Mouse (Mus musculus): ENCODE results near the gene Gm21981.

Gm21981 gene

GRCm38 (mm10) chr17:47702548-47703345 lies 8.5 kb upstream of the Gm21981 start:
- DNase-seq (ENCODE audit: low spot score in 2 of 2): no peak

DNA sequence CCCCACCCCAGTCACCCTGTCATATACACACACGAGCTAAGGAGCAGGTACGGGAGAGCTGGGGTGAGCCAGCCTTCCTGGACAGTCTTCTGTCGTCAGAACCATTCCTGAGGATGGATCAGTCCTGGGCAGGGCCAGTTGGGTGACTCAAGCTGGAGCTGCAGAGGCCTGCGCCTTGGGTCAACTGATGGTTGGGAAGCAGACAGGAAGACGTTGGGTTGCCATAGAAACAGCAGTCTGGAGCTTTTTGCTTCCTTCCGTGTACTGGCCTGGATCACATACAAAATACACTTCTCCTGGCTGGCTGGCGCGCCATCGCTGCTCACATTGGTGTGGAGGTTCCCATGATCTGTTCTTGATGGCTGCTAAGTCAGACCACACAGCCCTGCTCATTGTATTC lies 7.5 kb upstream of the Gm21981 start:
- DNase-seq (ENCODE audit: low spot score in 2 of 2): no peak

GRCm38 (mm10) chr17:47699055-47699454 lies 4.8 kb upstream of the Gm21981 start:
- no peak for DNase-seq (ENCODE audit: low spot score in 2 of 2)

GRCm38 (mm10) chr17:47698156-47698555 lies 3.9 kb upstream of the Gm21981 start:
- no peak for DNase-seq (ENCODE audit: low spot score in 2 of 2)

DNA sequence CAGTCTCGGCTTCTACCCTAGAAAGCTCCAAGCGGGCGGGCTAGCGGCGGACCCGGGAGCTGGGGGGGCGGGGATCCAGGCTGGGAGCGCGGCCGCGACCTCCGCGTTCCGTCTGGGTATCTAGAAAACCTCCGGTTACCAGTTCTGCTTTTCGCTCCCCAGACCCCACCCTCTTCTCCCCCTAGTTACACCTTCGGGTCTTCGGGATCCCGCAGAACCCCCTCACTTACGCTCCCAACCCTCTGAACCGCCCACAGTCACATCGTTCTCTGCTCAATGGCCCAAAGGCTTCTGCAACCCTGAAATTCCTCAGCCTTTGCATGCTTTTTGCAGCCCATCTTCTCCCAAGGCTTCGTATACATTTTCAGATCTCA lies 1.1 kb upstream of the Gm21981 start:
- DNase-seq (ENCODE audit: low spot score in 2 of 2): no peak

- DNase-seq (ENCODE audit: low spot score in 2 of 2): peak; percentile 90 to 97
Measured at GRCm38 (mm10) chr17:47694503-47695336, 465 bp upstream of the Gm21981 start, which contains the start of gene Prickle4. Gene Prickle4 (minus strand): TSS chr17:47694736.

GRCm38 (mm10) chr17:47693671-47694441 lies 399 bp downstream of the Gm21981 start:
- no peak for DNase-seq (ENCODE audit: low spot score in 2 of 2)

DNA sequence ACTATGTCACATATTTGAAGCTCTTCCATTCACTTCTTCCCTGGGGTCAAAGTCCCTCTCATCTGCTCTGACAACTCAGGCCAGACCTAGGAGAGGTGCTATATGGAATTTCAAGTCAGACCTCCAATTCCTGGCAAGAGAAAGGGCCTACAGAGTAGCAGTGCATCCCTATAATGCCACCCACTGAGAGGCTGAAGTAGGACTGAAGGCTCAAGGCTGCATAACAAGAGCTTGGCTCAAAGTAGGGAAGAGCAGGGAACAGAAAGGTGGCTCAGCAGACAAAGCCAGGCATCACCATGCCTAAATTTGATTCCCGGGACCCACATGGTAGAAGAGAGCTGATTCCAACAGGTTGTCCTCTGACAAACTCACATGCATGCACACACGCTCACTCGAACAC lies 2.6 kb downstream of the Gm21981 start:
- DNase-seq (ENCODE audit: low spot score in 2 of 2): no peak

GRCm38 (mm10) chr17:47689894-47690293 lies 4.4 kb downstream of the Gm21981 start:
- DNase-seq (ENCODE audit: low spot score in 2 of 2): no peak

DNA sequence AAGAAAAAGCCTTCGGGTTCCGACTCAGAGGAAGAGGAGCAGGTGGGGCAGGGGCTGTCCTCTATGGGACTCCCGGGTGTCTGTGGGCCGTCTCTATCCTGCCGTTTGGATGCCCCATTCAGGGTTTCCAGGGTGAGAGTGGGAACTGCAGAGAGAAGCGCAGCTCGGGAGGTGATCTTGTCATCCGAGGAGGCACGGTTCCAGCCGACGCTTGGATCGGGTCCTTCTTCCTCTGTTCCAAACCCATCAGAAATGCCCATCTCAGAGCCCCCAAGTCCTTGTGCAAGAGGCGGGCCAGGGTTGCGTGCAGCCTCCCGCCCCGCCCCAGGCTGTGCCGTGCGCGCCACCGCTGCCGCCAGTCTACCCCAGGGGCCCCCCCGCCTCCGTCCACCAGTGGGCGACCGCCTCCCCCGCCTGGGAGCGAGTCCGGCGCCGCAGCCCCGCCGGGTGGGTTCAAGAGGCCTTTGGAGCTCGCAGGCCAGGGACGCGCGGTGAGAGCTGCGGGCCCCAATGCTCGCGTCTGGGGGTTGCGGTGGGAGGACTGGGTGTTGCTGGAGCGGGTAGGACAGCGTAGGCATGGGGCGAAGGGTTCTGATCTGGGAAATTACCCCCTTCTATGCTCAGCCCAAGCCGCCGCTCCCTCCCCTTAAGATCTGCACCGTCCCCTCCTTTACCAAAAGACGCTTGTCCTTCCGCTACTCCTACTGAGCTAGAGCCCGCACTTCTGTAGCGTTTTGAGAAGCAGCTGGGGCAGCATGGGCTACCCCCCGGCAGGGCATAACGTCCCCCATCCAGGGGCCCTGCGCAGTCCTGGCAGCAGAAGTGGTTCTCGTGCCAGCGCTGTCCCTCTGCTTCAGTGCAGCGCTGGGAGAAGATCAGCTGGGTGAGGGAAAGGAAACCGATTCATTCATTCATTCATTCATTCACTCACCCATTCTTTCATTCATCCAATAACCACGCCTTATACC lies 5.4 kb downstream of the Gm21981 start, which contains the start of gene Frs3:
TSS of gene Frs3 (plus strand) at position 423 of the 968 bp plus-strand sequence.
- DNase-seq (ENCODE audit: low spot score in 2 of 2): peak in 1 of 2 experiments; percentile 65

GRCm38 (mm10) chr17:47688344-47688607 lies 6.0 kb downstream of the Gm21981 start, which contains the start of gene Tomm6:
Gene Tomm6 (minus strand): TSS chr17:47688386.
- no peak for DNase-seq (ENCODE audit: low spot score in 2 of 2)

DNA sequence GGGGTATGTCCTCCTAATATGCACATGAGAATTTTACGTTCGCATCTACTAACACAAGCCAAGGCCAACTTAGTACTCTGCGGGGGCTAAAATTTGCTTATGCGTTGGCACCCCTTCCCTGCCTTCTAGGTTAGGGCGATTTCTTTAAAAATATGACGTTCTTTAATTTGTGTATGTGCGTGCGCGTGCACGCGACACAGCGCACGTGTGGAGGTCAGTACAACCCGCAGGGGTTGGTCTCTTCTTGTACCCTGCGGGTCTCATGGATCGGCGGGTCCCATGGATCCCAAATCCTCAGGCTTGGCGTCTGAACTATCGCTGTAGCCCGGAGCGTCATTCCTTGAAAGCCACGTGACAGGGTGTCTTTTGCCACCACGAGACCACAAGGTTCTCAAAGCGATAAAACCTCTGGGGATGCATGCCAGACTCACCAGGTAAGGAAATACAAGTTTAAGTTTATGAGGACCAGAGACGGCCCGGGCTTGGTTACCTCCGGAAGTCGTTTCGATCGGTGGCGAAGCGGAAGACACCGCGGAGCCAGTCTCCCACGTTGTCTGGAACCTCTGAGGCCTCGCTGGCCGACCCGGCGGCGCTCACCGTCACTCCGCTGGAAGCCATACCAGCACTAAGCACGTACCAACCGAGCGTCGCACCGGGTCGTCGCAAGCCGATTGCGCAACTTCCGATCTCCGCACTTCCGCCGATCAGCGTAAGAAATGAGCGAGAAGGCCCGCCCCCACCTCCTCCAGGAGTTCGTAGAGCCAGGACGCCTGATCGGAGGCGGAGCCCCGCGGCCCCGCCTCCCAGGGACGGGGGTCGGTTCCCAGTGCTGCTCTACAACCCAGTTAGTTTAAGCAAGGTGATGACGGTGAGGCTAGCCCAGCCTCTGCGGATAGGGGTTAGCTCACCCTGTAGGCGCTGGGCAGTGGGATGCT lies 6.6 kb downstream of the Gm21981 start:
- DNase-seq (ENCODE audit: low spot score in 2 of 2): peak; percentile 93 to 95

DNA sequence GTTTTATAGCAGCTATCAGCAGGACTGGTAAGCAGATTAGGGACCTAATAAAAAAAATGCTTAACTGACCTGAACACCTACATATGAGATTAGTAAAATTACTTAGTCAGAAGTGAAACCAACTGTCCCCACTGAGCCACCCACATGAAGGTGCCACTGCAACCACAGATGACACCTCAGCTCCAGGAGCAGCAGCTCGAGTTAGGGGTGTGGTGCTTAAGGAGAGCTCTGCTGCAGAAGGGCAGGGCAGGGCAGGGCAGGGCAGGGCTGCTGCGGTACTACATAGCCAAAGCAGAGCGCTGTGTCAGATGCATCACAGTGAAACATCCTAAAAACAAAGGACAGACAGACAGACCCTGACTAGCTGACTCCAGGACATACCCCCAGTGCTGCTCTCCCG lies 11.4 kb downstream of the Gm21981 start:
- no peak for DNase-seq (ENCODE audit: low spot score in 2 of 2)

DNA sequence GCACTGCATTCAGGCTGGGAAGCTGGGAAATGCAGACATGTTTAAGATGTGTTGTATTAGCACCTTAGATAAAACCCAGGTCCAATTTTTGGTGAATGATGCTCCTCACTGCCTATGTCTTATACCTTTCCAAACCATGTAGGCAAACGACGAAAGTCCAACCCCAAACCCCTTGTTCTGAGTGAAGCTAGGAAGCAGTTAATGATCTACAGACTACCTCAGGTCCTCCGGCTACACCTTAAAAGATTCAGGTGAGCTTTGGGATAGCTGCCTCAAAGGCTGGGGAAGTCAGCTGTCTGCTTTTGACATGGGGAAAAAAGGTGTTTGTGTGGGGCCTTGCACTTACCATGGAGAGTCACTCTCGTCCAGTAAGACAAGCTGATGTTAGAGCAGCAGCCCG lies 15.6 kb downstream of the Gm21981 start:
- DNase-seq (ENCODE audit: low spot score in 2 of 2): no peak

- no peak for DNase-seq (ENCODE audit: low spot score in 2 of 2)
Measured at GRCm38 (mm10) chr17:47678238-47678637, 16.0 kb downstream of the Gm21981 start.

GRCm38 (mm10) chr17:47676581-47676980 lies 17.7 kb downstream of the Gm21981 start:
- peak in 1 of 2 experiments; percentile 85 for DNase-seq (ENCODE audit: low spot score in 2 of 2)

- DNase-seq (ENCODE audit: low spot score in 2 of 2): no peak
Measured at GRCm38 (mm10) chr17:47672311-47673111, 21.7 kb downstream of the Gm21981 start.

GRCm38 (mm10) chr17:47671988-47672310 lies 22.3 kb downstream of the Gm21981 start:
- no peak for DNase-seq (ENCODE audit: low spot score in 2 of 2)

DNA sequence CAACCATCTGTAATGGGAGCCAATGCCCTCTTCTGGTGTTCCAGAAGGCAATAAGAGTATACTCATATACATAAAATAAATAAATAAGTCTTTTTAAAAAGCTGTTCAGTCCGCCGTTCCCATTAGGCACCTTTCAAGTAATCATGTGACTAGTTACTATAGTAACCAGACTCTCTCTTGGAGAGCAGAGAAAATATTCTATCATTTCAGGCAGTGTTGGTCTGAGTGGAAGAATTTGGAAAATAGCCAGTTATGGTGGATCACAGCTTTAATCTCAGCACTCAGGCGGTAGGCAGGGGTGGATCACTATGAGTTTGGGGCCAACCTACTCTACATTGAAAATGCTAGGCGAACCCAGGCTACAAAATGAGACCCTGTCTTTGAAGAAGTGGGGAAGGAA lies 25.1 kb downstream of the Gm21981 start:
- DNase-seq (ENCODE audit: low spot score in 2 of 2): no peak

Measured in left cerebral cortex, adult 9 months (tissue).